Mouse (Mus musculus) ES-Bruce4 (cell line): Measurements from ENCODE around the gene Rgs3. TPM values are rescaled to one million over a fixed set of nuclear protein-coding genes. Genes with fewer than 3 reads are reported as not detected.

ENCODE experiments used
- H3K27ac ChIP-seq: 2 replicates; pipeline ENCODE4 v1.5.1; 2012; ENCODE audit warnings: low read length, inconsistent platforms; ENCODE audit not compliant: insufficient read depth
- H3K27me3 ChIP-seq: 2 replicates; pipeline ENCODE4 v1.6.1; 2012; ENCODE audit warnings: mild to moderate bottlenecking, low read length, inconsistent platforms; ENCODE audit not compliant: control insufficient read depth, poor library complexity, insufficient read depth, severe bottlenecking
- H3K36me3 ChIP-seq: 2 replicates; pipeline ENCODE4 v1.6.1; 2012; ENCODE audit warnings: inconsistent platforms, mild to moderate bottlenecking, low read length, moderate library complexity; ENCODE audit not compliant: control insufficient read depth, poor library complexity, insufficient read depth, severe bottlenecking
- H3K4me1 ChIP-seq: one replicate; pipeline ENCODE4 v1.8.1; 2011; ENCODE audit warnings: low read length; ENCODE audit not compliant: control insufficient read depth, insufficient read depth
- H3K4me3 ChIP-seq: 2 replicates; pipeline ENCODE4 v1.5.1; 2011; ENCODE audit warnings: low read depth, mild to moderate bottlenecking, low read length
- H3K9ac ChIP-seq: 2 replicates; pipeline ENCODE4 v1.6.1; 2012; ENCODE audit warnings: low read depth, mild to moderate bottlenecking, inconsistent platforms; ENCODE audit not compliant: poor library complexity, severe bottlenecking
- H3K9me3 ChIP-seq: replicated peaks from 2 replicates; pipeline ENCODE4 v1.6.1; 2012; ENCODE audit warnings: mild to moderate bottlenecking, low read length, inconsistent platforms; ENCODE audit not compliant: control insufficient read depth, poor library complexity, insufficient read depth, severe bottlenecking
- CTCF ChIP-seq: IDR thresholded peaks from one replicate; pipeline ENCODE4 v1.8.1; 2011; ENCODE audit warnings: low read depth, low read length
- EP300 ChIP-seq: IDR thresholded peaks from 2 replicates; pipeline ENCODE4 v1.6.1; 2011; ENCODE audit warnings: low read depth, low read length; ENCODE audit not compliant: insufficient read depth
- POLR2A ChIP-seq: IDR thresholded peaks from one replicate; pipeline ENCODE4 v1.8.1; 2011; ENCODE audit warnings: low read length; ENCODE audit not compliant: insufficient read depth
- polyA plus RNA-seq: library from polyadenylated mRNA; stranded (reverse); fragments of >200 nt; gene quantifications from 2 replicates; pipeline ENCODE4 v1.2.4, GENCODE M21; 2011; ENCODE audit warnings: low read depth; ENCODE audit not compliant: missing spikeins, insufficient read depth, insufficient read length

Rgs3 gene
- polyA plus RNA-seq, 1 experiment, result 15.3 TPM

DNA sequence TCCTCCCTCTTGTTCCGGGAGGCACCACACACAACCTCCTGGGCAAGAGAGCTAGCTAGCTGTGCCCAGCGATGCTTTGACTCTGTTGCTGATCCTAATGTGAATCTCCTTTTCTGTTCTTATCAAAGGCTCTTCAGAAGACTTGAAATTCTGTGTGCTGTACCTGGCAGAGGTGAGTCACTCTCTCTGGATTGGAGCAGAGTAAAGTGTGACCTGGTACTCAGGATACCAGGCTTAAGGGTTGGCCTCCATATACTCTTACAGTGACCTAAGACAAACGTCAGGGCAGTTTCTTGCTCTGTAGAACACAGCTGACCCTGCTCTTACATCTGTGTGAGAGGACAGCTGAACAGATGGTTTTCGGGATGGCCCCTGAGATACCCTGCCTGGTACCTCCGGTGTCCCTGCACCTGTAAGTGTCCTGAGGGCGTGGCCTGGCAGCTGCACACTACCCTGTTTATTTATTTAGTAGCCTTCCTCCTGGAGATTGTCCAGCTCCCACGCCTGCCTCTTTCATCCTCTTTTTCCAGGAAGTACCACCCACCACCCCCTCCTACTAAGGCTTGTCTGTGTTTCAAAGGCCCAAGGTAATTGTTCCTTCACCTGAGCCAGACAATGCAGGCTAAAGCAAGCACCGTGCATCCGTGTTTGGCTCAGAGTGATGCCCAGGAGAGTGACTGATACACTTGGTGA lies 87.1 kb downstream of the Rgs3 start:
- H3K4me3 ChIP-seq, result no peak overlapping the region
- H3K27me3 ChIP-seq, result no peaks in the 10 kb centered on the region
- H3K9ac ChIP-seq, result no peak overlapping the region
- H3K9me3 ChIP-seq, result no peaks in the 10 kb centered on the region
- no peaks in the 10 kb centered on the region for H3K4me1 ChIP-seq
- no peaks in the 10 kb centered on the region for H3K36me3 ChIP-seq
- TF ChIP-seq EP300 (no peak), CTCF (no peak), POLR2A (no peak)
- no peak overlapping the region for H3K27ac ChIP-seq

DNA sequence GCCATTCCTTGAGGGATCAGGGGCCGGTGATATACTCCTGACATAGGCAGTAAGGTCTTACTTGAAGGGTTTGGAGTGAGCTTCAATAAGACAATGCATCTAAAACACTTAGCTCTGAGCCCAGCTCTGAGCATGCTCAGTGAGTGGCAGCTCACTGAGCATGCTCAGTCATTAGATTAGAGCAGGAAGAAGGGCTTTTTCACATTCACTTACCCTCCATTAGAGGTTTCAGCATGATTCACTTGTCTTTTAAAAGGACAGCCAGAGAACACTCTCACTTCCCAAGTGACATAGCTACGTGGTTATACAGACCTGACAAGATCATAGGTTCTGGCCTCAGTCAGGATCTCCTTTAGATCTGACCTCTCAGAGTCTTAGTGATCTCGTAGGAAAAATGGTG lies 89.2 kb downstream of the Rgs3 start:
- TF ChIP-seq POLR2A (no peak), CTCF (no peak), EP300 (no peak)
- no peak overlapping the region for H3K4me3 ChIP-seq
- H3K27me3 ChIP-seq, result no peaks in the 10 kb centered on the region
- H3K27ac ChIP-seq, result no peak overlapping the region
- H3K9ac ChIP-seq, result no peak overlapping the region
- no peaks in the 10 kb centered on the region for H3K36me3 ChIP-seq
- H3K4me1 ChIP-seq, result no peaks in the 10 kb centered on the region
- H3K9me3 ChIP-seq, result no peaks in the 10 kb centered on the region

DNA sequence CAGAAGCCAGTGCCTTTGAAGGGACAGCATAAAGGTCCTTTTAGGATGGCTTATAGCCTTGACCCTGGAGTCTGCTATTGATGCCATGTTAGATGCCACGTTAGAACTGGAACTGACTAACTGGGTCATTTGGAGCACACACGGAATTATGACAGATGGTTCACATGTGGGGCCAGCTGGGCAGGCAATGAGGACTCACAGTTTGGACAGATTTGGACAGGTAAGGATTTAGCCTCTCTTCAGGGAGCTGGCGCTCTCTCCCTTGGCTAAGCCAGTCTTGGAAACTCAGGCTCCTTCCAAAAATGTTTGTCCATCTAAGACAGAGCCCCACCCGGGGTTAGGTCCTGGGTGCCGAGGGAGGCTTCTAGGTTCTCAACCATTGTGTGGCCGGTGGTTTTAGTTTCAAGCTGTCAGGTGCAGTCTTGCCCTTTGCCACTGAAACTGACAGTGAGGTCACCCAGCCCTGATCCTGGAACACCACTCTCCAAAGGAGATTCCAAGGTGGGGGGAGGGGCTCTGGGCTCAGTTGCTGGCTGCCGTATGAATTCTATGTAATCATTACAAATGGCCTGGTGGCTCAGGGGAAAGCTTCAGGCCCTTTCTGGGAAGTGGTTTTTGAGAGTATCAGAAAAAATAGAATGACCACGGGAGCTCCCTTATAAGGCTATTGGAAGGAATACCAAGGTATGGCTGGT lies 90.0 kb downstream of the Rgs3 start:
- Histone ChIP-seq H3K9me3 (no peaks in the 10 kb centered on the region), H3K36me3 (no peaks in the 10 kb centered on the region), H3K27ac (no peak overlapping the region), H3K27me3 (no peaks in the 10 kb centered on the region), H3K9ac (no peak overlapping the region), H3K4me3 (no peak overlapping the region), H3K4me1 (no peaks in the 10 kb centered on the region)
- TF ChIP-seq CTCF (no peak), EP300 (no peak), POLR2A (no peak)

DNA sequence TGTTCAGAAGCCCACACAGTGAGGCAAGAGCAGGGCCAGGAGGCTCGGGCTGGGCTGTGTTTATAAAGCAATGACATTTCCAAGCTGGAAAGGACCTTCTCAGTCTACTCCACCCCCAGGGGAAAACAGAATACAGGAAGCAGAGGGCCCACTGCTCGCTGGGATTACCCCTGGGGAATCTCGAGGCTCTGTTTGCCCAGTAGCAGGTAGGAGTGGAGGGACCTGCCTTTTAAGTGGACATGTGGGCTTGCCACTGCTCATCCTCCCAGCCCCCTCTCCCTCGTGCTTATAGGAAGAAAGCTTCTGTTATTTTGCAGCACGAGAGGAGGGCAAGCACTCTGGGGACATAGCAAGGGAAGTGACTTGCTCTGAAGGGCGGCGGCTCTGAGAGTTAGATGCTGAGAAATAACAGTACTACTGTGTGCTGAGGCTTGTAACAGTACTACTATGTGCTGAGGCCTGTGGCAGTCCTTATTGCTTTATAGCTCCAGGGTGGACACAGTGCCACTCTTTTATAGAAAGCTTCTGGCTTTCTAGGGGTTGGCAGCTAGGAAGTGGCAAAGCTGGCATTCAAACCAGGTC lies 91.6 kb downstream of the Rgs3 start:
- Histone ChIP-seq H3K4me1 (no peaks in the 10 kb centered on the region), H3K9me3 (no peaks in the 10 kb centered on the region), H3K27ac (no peak overlapping the region), H3K9ac (no peak overlapping the region), H3K36me3 (no peaks in the 10 kb centered on the region), H3K4me3 (no peak overlapping the region), H3K27me3 (no peaks in the 10 kb centered on the region)
- no peak for TF ChIP-seq EP300
- TF ChIP-seq CTCF, result no peak
- no peak for TF ChIP-seq POLR2A

DNA sequence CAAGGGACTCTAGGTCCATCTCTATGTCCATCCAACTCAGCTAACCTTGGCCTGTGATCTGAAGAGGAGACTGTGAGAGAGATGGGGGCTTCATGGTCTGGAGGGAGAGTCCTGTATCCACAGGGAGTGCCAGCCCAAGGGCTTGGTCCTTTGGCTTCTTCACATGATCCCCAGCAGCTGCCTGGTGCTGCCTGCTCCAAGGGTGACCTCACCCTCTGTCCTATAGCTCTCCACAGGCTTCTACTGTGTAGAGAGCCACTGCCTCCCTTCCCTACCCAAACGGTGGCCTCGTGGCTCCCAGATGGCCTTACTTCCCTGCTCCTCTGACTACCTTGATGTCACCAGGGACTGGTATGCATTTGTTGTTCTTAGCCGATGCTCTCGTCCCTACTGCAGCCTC lies 92.6 kb downstream of the Rgs3 start:
- Histone ChIP-seq H3K27ac (no peak overlapping the region), H3K36me3 (no peaks in the 10 kb centered on the region), H3K9me3 (no peaks in the 10 kb centered on the region), H3K4me3 (no peak overlapping the region), H3K9ac (no peak overlapping the region), H3K27me3 (no peaks in the 10 kb centered on the region), H3K4me1 (no peaks in the 10 kb centered on the region)
- TF ChIP-seq EP300 (no peak), POLR2A (no peak), CTCF (no peak)

GRCm38 (mm10) chr4:62652921-62653757 lies 93.5 kb downstream of the Rgs3 start:
- H3K36me3 ChIP-seq, result no peaks in the 10 kb centered on the region
- no peak overlapping the region for H3K27ac ChIP-seq
- H3K27me3 ChIP-seq, result no peaks in the 10 kb centered on the region
- no peak overlapping the region for H3K9ac ChIP-seq
- no peaks in the 10 kb centered on the region for H3K9me3 ChIP-seq
- TF ChIP-seq EP300, result no peak
- TF ChIP-seq POLR2A, result no peak
- no peak for TF ChIP-seq CTCF
- no peak overlapping the region for H3K4me3 ChIP-seq
- no peaks in the 10 kb centered on the region for H3K4me1 ChIP-seq
